Mouse (Mus musculus): ENCODE data around the gene Spag6. TPM values are rescaled to one million over a fixed set of nuclear protein-coding genes. Genes with fewer than 3 reads are reported as not detected.

The Spag6 gene
- polyA plus RNA-seq, 1 experiment from 2014 or later: 0.11 TPM

- H3K36me3 ChIP-seq (replicated peaks; ENCODE audit: control insufficient read depth, insufficient read depth): no peaks in the 10 kb centered on the region
- no peak overlapping the region for H3K9ac ChIP-seq
- no peaks in the 10 kb centered on the region for H3K27me3 ChIP-seq (ENCODE audit: control insufficient read depth, insufficient read depth, low read length)
- H3K4me2 ChIP-seq (replicated peaks): no peak overlapping the region
- WGBS: 36% methylated on average over 2 of the region's 2 CpGs
- H3K27ac ChIP-seq: no peak overlapping the region
- no peaks in the 10 kb centered on the region for H3K9me3 ChIP-seq (ENCODE audit: control insufficient read depth, low read length)
- H3K4me3 ChIP-seq (replicated peaks; ENCODE audit: low read length): no peak overlapping the region
- H3K4me1 ChIP-seq (replicated peaks; ENCODE audit: control insufficient read depth, insufficient read depth, low read length): no peaks in the 10 kb centered on the region
- DNase-seq (ENCODE audit: low spot score) (no peak), ATAC-seq (ENCODE audit: low FRiP score) (no peak)
Observed at GRCm38 (mm10) chr2:18739216-18739615, 45.4 kb downstream of the Spag6 start.

DNA sequence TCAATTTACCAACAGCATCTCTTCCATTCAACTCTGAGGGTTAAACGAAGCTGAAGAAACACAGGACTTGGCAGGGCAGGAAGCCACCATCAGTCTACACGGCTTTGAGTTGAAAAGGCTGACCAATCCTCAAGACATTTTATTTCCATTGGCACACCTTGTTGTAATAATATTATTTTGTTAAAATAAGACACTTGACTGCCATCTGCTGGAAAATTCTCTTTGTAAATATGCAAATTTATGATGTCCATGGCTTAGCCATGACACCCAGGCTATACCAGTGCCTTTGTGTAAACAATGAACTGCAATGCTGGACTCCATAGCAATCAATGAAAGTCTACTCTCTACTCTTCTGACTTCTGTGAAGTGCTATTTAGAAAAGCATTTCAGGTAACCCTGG is 62.3 kb downstream of the Spag6 start:
- Histone ChIP-seq H3K9ac (no peak overlapping the region), H3K27me3 (ENCODE audit: control insufficient read depth, insufficient read depth, low read length) (no peaks in the 10 kb centered on the region), H3K9me3 (ENCODE audit: control insufficient read depth, low read length) (no peaks in the 10 kb centered on the region), H3K4me2 (replicated peaks) (no peak overlapping the region), H3K4me3 (replicated peaks; ENCODE audit: low read length) (no peak overlapping the region), H3K4me1 (replicated peaks; ENCODE audit: control insufficient read depth, insufficient read depth, low read length) (no peaks in the 10 kb centered on the region), H3K27ac (no peak overlapping the region), H3K36me3 (replicated peaks; ENCODE audit: control insufficient read depth, insufficient read depth) (no peaks in the 10 kb centered on the region)
- peak; percentile 49 for DNase-seq (ENCODE audit: low spot score)
- WGBS: 43% methylated on average over 2 of the region's 2 CpGs
- ATAC-seq (ENCODE audit: low FRiP score): no peak

GRCm38 (mm10) chr2:18764846-18765245 is 71.0 kb downstream of the Spag6 start:
- WGBS: 87% methylated on average over 2 of the region's 2 CpGs
- no peak for ATAC-seq (ENCODE audit: low FRiP score)
- Histone ChIP-seq H3K36me3 (replicated peaks; ENCODE audit: control insufficient read depth, insufficient read depth) (no peaks in the 10 kb centered on the region), H3K4me1 (replicated peaks; ENCODE audit: control insufficient read depth, insufficient read depth, low read length) (no peaks in the 10 kb centered on the region), H3K27ac (no peak overlapping the region), H3K4me2 (replicated peaks) (no peak overlapping the region), H3K4me3 (replicated peaks; ENCODE audit: low read length) (no peak overlapping the region), H3K9me3 (ENCODE audit: control insufficient read depth, low read length) (no peaks in the 10 kb centered on the region), H3K27me3 (ENCODE audit: control insufficient read depth, insufficient read depth, low read length) (no peaks in the 10 kb centered on the region), H3K9ac (no peak overlapping the region)
- no peak for DNase-seq (ENCODE audit: low spot score)

GRCm38 (mm10) chr2:18765481-18766249 is 71.8 kb downstream of the Spag6 start:
- Histone ChIP-seq H3K4me3 (replicated peaks; ENCODE audit: low read length) (no peak overlapping the region), H3K36me3 (replicated peaks; ENCODE audit: control insufficient read depth, insufficient read depth) (no peaks in the 10 kb centered on the region), H3K4me1 (replicated peaks; ENCODE audit: control insufficient read depth, insufficient read depth, low read length) (no peaks in the 10 kb centered on the region), H3K9ac (no peak overlapping the region), H3K27me3 (ENCODE audit: control insufficient read depth, insufficient read depth, low read length) (no peaks in the 10 kb centered on the region), H3K4me2 (replicated peaks) (peak overlapping the region; percentile 82), H3K27ac (no peak overlapping the region), H3K9me3 (ENCODE audit: control insufficient read depth, low read length) (no peaks in the 10 kb centered on the region)
- DNase-seq (ENCODE audit: low spot score) (no peak), ATAC-seq (ENCODE audit: low FRiP score) (no peak)
- 62% methylated on average over 12 of the region's 12 CpGs for WGBS

- peak overlapping the region; percentile 69 for H3K4me3 ChIP-seq (replicated peaks; ENCODE audit: low read length)
- no peak; the same call in 1 of the 2 replicates for ATAC-seq (ENCODE audit: low FRiP score)
- H3K36me3 ChIP-seq (replicated peaks; ENCODE audit: control insufficient read depth, insufficient read depth): no peaks in the 10 kb centered on the region
- peak overlapping the region; percentile 97 for H3K9ac ChIP-seq
- no peaks in the 10 kb centered on the region for H3K27me3 ChIP-seq (ENCODE audit: control insufficient read depth, insufficient read depth, low read length)
- WGBS: 43% methylated on average over 4 of the region's 4 CpGs
- H3K4me2 ChIP-seq (replicated peaks): peak overlapping the region; percentile 82
- H3K27ac ChIP-seq: peak overlapping the region; percentile 98
- peak; percentile 27 for DNase-seq (ENCODE audit: low spot score)
- H3K4me1 ChIP-seq (replicated peaks; ENCODE audit: control insufficient read depth, insufficient read depth, low read length): no peaks in the 10 kb centered on the region
- no peaks in the 10 kb centered on the region for H3K9me3 ChIP-seq (ENCODE audit: control insufficient read depth, low read length)
Observed at GRCm38 (mm10) chr2:18766441-18766820, 72.6 kb downstream of the Spag6 start.

GRCm38 (mm10) chr2:18766821-18767541 is 73.1 kb downstream of the Spag6 start:
- peak; percentile 91 for ATAC-seq (ENCODE audit: low FRiP score)
- H3K9me3 ChIP-seq (ENCODE audit: control insufficient read depth, low read length): no peaks in the 10 kb centered on the region

GRCm38 (mm10) chr2:18768414-18768813 is 74.6 kb downstream of the Spag6 start:
- Histone ChIP-seq H3K9me3 (ENCODE audit: control insufficient read depth, low read length) (no peaks in the 10 kb centered on the region), H3K9ac (no peak overlapping the region), H3K27me3 (ENCODE audit: control insufficient read depth, insufficient read depth, low read length) (no peaks in the 10 kb centered on the region), H3K4me2 (replicated peaks) (no peak overlapping the region), H3K36me3 (replicated peaks; ENCODE audit: control insufficient read depth, insufficient read depth) (no peaks in the 10 kb centered on the region), H3K4me3 (replicated peaks; ENCODE audit: low read length) (no peak overlapping the region), H3K27ac (no peak overlapping the region), H3K4me1 (replicated peaks; ENCODE audit: control insufficient read depth, insufficient read depth, low read length) (no peaks in the 10 kb centered on the region)
- WGBS: 95% methylated on average over 2 of the region's 2 CpGs
- ATAC-seq (ENCODE audit: low FRiP score) (no peak), DNase-seq (ENCODE audit: low spot score) (no peak)

More at GRCm38 (mm10) chr2:18766821-18767541, 73.1 kb downstream of the Spag6 start:
- Histone ChIP-seq H3K4me1 (replicated peaks; ENCODE audit: control insufficient read depth, insufficient read depth, low read length) (no peaks in the 10 kb centered on the region), H3K27me3 (ENCODE audit: control insufficient read depth, insufficient read depth, low read length) (no peaks in the 10 kb centered on the region), H3K4me2 (replicated peaks) (peak overlapping the region; percentile 82), H3K27ac (peak overlapping the region; percentile 98), H3K36me3 (replicated peaks; ENCODE audit: control insufficient read depth, insufficient read depth) (no peaks in the 10 kb centered on the region), H3K9ac (peak overlapping the region; percentile 97), H3K4me3 (replicated peaks; ENCODE audit: low read length) (peak overlapping the region; percentile 69)
- peak; percentile 87 for DNase-seq (ENCODE audit: low spot score)
- under 1% methylated on average over 56 of the region's 56 CpGs for WGBS

GRCm38 (mm10) chr2:18772413-18772812 is 78.6 kb downstream of the Spag6 start:
- H3K36me3 ChIP-seq (replicated peaks; ENCODE audit: control insufficient read depth, insufficient read depth): no peaks in the 10 kb centered on the region
- no peaks in the 10 kb centered on the region for H3K4me1 ChIP-seq (replicated peaks; ENCODE audit: control insufficient read depth, insufficient read depth, low read length)
- H3K4me2 ChIP-seq (replicated peaks): no peak overlapping the region
- no peaks in the 10 kb centered on the region for H3K9me3 ChIP-seq (ENCODE audit: control insufficient read depth, low read length)
- H3K4me3 ChIP-seq (replicated peaks; ENCODE audit: low read length): no peak overlapping the region
- ATAC-seq (ENCODE audit: low FRiP score) (no peak), DNase-seq (ENCODE audit: low spot score) (no peak)
- WGBS: 86% methylated on average over 8 of the region's 8 CpGs
- no peaks in the 10 kb centered on the region for H3K27me3 ChIP-seq (ENCODE audit: control insufficient read depth, insufficient read depth, low read length)
- H3K27ac ChIP-seq: no peak overlapping the region
- no peak overlapping the region for H3K9ac ChIP-seq

DNA sequence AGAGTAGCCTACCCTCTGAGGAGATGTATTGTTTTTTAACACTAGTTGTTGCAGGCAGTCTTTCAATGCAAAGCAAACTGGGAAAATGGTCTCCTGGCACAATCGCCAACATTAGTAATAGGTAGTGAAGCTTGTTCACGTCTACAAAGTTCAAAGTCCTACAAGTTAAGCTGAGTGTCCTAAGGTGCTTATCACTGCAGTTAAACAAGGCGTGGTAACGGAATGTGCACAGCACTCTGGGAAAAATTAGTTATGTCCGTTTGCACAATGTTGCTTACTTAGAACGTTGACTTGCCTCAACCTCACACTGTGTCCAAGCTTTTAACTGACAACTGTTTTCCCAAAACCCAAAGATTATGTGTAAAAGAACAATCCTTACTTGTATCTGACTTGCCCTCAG is 80.5 kb downstream of the Spag6 start:
- 91% methylated on average over 6 of the region's 6 CpGs for WGBS
- no peak for ATAC-seq (ENCODE audit: low FRiP score)
- Histone ChIP-seq H3K4me2 (replicated peaks) (no peak overlapping the region), H3K9ac (no peak overlapping the region), H3K4me1 (replicated peaks; ENCODE audit: control insufficient read depth, insufficient read depth, low read length) (peaks cover 9% of the 10 kb centered on the region; the same call in 1 of the 2 replicates), H3K27me3 (ENCODE audit: control insufficient read depth, insufficient read depth, low read length) (no peaks in the 10 kb centered on the region), H3K36me3 (replicated peaks; ENCODE audit: control insufficient read depth, insufficient read depth) (no peaks in the 10 kb centered on the region), H3K9me3 (ENCODE audit: control insufficient read depth, low read length) (no peaks in the 10 kb centered on the region), H3K4me3 (replicated peaks; ENCODE audit: low read length) (no peak overlapping the region), H3K27ac (no peak overlapping the region)
- DNase-seq (ENCODE audit: low spot score): no peak

Data from hindbrain, embryonic 14.5 days (tissue).